Mouse (Mus musculus): ENCODE data around the gene Arrdc3. TPM values are rescaled to one million over a fixed set of nuclear protein-coding genes. Genes with fewer than 3 reads are reported as not detected.

The Arrdc3 gene
- polyA plus RNA-seq, 1 experiment = 13.8 TPM

- TF ChIP-seq POLR2A (IDR thresholded peaks at IDR 0.05; ENCODE audit: low read depth, low read length) (no peak), CTCF (IDR thresholded peaks at IDR 0.05; ENCODE audit: extremely low read depth, insufficient read depth, insufficient read length, insufficient replicate concordance) (no peak)
- no peak overlapping the region for H3K27ac ChIP-seq (ENCODE audit: insufficient read depth, low read length)
- DNase-seq (ENCODE audit: low read depth in 1 of 2, low spot score in 2 of 2) = no peak
- no peaks in the 10 kb centered on the region for H3K36me3 ChIP-seq (ENCODE audit: control insufficient read depth, insufficient read depth, low read length)
- H3K4me3 ChIP-seq (ENCODE audit: extremely low read depth, insufficient read depth, insufficient read length) = no peak overlapping the region
- 79% methylated on average over 4 of the region's 4 CpGs for WGBS
- no peaks in the 10 kb centered on the region for H3K27me3 ChIP-seq (ENCODE audit: control insufficient read depth, insufficient read depth, low read length)
- H3K4me1 ChIP-seq (ENCODE audit: control insufficient read depth, insufficient read depth, insufficient read length) = peaks cover 12% of the 10 kb centered on the region; the same call in 1 of the 2 replicates
Observed at GRCm38 (mm10) chr13:80939228-80939627, 56.0 kb downstream of the Arrdc3 start.

DNA sequence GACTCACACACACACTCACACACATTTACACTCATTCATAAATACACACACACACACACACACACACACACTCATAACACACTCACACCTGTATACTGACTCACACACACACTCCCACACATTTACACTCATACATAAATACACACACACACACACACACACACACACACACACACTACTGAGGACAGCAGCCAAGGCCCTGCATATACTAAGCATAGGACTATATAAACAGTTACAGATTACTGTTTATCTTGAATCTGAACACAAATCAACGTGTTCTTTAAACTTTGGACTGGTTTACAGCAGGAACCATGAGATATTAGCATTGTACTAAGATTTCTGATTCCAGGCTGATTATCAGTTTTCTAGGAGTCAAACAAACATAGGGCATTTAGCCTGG is 56.7 kb downstream of the Arrdc3 start:
- H3K4me3 ChIP-seq (ENCODE audit: extremely low read depth, insufficient read depth, insufficient read length) = no peak overlapping the region
- no peak for DNase-seq (ENCODE audit: low read depth in 1 of 2, low spot score in 2 of 2)
- H3K27me3 ChIP-seq (ENCODE audit: control insufficient read depth, insufficient read depth, low read length) = no peaks in the 10 kb centered on the region
- no peak overlapping the region for H3K27ac ChIP-seq (ENCODE audit: insufficient read depth, low read length)
- WGBS = 50% methylated on average over 1 of the region's 1 CpGs
- H3K4me1 ChIP-seq (ENCODE audit: control insufficient read depth, insufficient read depth, insufficient read length) = peaks cover 12% of the 10 kb centered on the region; the same call in 1 of the 2 replicates
- no peaks in the 10 kb centered on the region for H3K36me3 ChIP-seq (ENCODE audit: control insufficient read depth, insufficient read depth, low read length)
- TF ChIP-seq CTCF (IDR thresholded peaks at IDR 0.05; ENCODE audit: extremely low read depth, insufficient read depth, insufficient read length, insufficient replicate concordance) = no peak
- TF ChIP-seq POLR2A (IDR thresholded peaks at IDR 0.05; ENCODE audit: low read depth, low read length) = no peak

DNA sequence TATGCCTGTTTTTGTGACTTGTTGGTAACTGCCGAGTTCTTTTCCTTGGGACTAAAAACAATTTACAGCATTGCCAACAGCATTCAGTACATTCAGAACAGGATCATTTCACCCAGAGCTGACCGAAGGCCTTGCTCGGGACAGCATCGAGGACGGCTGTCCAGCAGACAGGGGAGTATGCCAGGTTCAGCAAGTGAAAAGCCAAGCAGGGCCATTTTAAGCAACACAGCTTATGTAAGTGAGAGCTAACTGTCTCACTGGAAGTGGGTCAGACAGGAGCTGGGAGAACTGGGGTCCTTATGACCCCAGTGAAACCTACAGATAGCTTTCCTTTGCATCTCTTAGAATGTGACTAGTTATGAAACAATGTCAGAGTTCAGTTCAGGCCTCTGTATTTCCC is 57.2 kb downstream of the Arrdc3 start:
- no peak for DNase-seq (ENCODE audit: low read depth in 1 of 2, low spot score in 2 of 2)
- no peaks in the 10 kb centered on the region for H3K36me3 ChIP-seq (ENCODE audit: control insufficient read depth, insufficient read depth, low read length)
- H3K27me3 ChIP-seq (ENCODE audit: control insufficient read depth, insufficient read depth, low read length) = no peaks in the 10 kb centered on the region
- TF ChIP-seq CTCF (IDR thresholded peaks at IDR 0.05; ENCODE audit: extremely low read depth, insufficient read depth, insufficient read length, insufficient replicate concordance) (no peak), POLR2A (IDR thresholded peaks at IDR 0.05; ENCODE audit: low read depth, low read length) (no peak)
- H3K4me1 ChIP-seq (ENCODE audit: control insufficient read depth, insufficient read depth, insufficient read length) = peaks cover 12% of the 10 kb centered on the region; the same call in 1 of the 2 replicates
- no peak overlapping the region for H3K4me3 ChIP-seq (ENCODE audit: extremely low read depth, insufficient read depth, insufficient read length)
- 0 out of 2 replicates have a peak overlapping the region, but pooled peaks have one; percentile 40 for H3K27ac ChIP-seq (ENCODE audit: insufficient read depth, low read length)
- 88% methylated on average over 5 of the region's 5 CpGs for WGBS

DNA sequence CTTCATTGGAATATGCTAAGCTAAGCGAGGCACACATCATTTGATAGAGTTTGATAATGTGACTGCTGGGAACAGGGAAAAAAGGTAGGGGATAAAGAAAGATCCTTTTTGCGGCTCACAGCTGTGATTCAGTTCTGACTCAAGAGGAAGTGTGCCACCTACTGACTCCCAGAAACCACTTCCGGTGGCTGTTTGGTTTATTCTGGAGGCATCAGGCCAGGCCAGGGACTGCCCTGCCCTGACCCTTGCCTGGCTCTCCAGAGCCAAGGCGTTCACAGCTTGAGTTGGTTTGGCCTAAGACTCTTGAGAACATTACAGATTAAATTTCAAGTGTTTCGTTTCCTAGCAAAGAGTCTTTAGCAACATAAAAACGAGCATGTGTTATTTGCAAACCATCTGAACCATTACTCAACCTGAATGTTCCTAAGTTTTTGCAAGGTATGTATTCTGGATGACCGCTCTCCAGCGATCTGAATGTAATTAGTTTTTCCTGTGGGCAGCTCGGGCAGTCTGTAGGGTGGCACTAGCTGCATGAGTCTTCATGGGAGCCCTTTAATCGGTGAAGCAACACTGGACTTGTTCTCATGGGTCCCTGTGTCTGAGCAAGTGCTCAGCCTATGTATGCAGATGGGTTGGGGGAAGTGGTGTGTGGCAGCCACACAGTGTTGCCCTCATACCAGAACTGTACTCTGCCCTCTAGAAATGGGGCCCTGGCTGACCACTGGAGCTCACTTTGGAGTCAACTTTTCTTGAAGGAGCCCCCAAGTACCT is 57.9 kb downstream of the Arrdc3 start:
- WGBS = 31% methylated on average over 10 of the region's 10 CpGs
- DNase-seq (ENCODE audit: low read depth in 1 of 2, low spot score in 2 of 2) = peak; percentile 29 to 53
- H3K4me1 ChIP-seq (ENCODE audit: control insufficient read depth, insufficient read depth, insufficient read length) = peaks cover 12% of the 10 kb centered on the region; the same call in 1 of the 2 replicates
- no peaks in the 10 kb centered on the region for H3K36me3 ChIP-seq (ENCODE audit: control insufficient read depth, insufficient read depth, low read length)
- TF ChIP-seq CTCF (IDR thresholded peaks at IDR 0.05; ENCODE audit: extremely low read depth, insufficient read depth, insufficient read length, insufficient replicate concordance) (no peak), POLR2A (IDR thresholded peaks at IDR 0.05; ENCODE audit: low read depth, low read length) (no peak)
- peak overlapping the region; percentile 40 for H3K27ac ChIP-seq (ENCODE audit: insufficient read depth, low read length)
- H3K4me3 ChIP-seq (ENCODE audit: extremely low read depth, insufficient read depth, insufficient read length) = no peak overlapping the region
- no peaks in the 10 kb centered on the region for H3K27me3 ChIP-seq (ENCODE audit: control insufficient read depth, insufficient read depth, low read length)

GRCm38 (mm10) chr13:80944532-80944931 is 61.3 kb downstream of the Arrdc3 start:
- no peak overlapping the region for H3K4me3 ChIP-seq (ENCODE audit: extremely low read depth, insufficient read depth, insufficient read length)
- no peaks in the 10 kb centered on the region for H3K27me3 ChIP-seq (ENCODE audit: control insufficient read depth, insufficient read depth, low read length)
- peaks cover 12% of the 10 kb centered on the region; the same call in 1 of the 2 replicates for H3K4me1 ChIP-seq (ENCODE audit: control insufficient read depth, insufficient read depth, insufficient read length)
- no peaks in the 10 kb centered on the region for H3K36me3 ChIP-seq (ENCODE audit: control insufficient read depth, insufficient read depth, low read length)
- H3K27ac ChIP-seq (ENCODE audit: insufficient read depth, low read length) = no peak overlapping the region
- TF ChIP-seq CTCF (IDR thresholded peaks at IDR 0.05; ENCODE audit: extremely low read depth, insufficient read depth, insufficient read length, insufficient replicate concordance) (no peak), POLR2A (IDR thresholded peaks at IDR 0.05; ENCODE audit: low read depth, low read length) (no peak)
- no peak for DNase-seq (ENCODE audit: low read depth in 1 of 2, low spot score in 2 of 2)
